Mouse (Mus musculus): ENCODE data around the gene Nbeal2.

GRCm38 (mm10) chr9:110583521-110583920 lies 70.4 kb downstream of the Nbeal2 start:
- TF ChIP-seq ZC3H11A (IDR thresholded peaks at IDR 0.05; ENCODE audit: low read depth, low read length) = no peak
- no peak for TF ChIP-seq POLR2AphosphoS2 (IDR thresholded peaks at IDR 0.05; ENCODE audit: low read depth, low read length)
- TF ChIP-seq CTCF (conservative IDR thresholded peaks at IDR 0.05 in 1 of 2, IDR thresholded peaks at IDR 0.05 in 1 of 2; ENCODE audit: low read depth in 2 of 2, low read length in 2 of 2) = no peak
- TF ChIP-seq TBP (conservative IDR thresholded peaks at IDR 0.05; ENCODE audit: low read depth, low read length) = no peak
- TF ChIP-seq EP300 (IDR thresholded peaks at IDR 0.05; ENCODE audit: low read length) = no peak
- TF ChIP-seq POLR2A (IDR thresholded peaks at IDR 0.05; ENCODE audit: low read depth, low read length) = no peak
- no peak for TF ChIP-seq HCFC1 (IDR thresholded peaks at IDR 0.05; ENCODE audit: low read depth, low read length)
- no peak for TF ChIP-seq MEF2A (IDR thresholded peaks at IDR 0.05; ENCODE audit: borderline replicate concordance, low read depth, low read length)
- no peak for TF ChIP-seq JUN (IDR thresholded peaks at IDR 0.05; ENCODE audit: insufficient read depth, low read depth, low read length)
- TF ChIP-seq MAX (IDR thresholded peaks at IDR 0.05; ENCODE audit: low read length) = no peak
- TF ChIP-seq ZKSCAN1 (IDR thresholded peaks at IDR 0.05; ENCODE audit: borderline replicate concordance, low read depth, low read length) = no peak
- TF ChIP-seq ZNF384 (IDR thresholded peaks at IDR 0.05; ENCODE audit: low read depth, low read length) = no peak
- TF ChIP-seq MAZ (IDR thresholded peaks at IDR 0.05; ENCODE audit: low read depth, low read length) = no peak
